Mouse (Mus musculus): ENCODE data around the gene Gcg.

Gcg gene

DNA sequence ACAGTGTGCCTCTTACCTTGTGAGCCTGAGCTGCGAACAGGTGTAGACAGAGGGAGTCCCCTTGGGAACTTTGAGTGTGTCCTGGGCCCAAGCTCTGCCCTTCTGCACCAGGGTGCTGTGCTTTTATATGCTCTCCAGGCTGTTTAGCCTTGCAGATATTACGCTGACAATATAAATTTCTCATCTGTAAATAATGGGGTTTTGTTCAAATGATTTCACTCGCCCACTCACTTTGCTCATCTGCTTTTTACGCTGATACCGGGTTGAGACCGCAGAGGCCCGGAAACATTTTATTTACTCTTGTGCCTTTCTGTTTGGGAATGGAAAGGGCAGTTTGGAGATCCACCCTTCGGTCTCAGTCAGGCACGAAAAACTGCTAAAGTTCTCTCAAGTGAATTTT is at the start of gene Gcg:
Gcg (minus strand) TSS at position 101 of the 400 bp plus-strand sequence.
- DNase-seq (ENCODE audit: low read depth, low spot score) = no peak

DNA sequence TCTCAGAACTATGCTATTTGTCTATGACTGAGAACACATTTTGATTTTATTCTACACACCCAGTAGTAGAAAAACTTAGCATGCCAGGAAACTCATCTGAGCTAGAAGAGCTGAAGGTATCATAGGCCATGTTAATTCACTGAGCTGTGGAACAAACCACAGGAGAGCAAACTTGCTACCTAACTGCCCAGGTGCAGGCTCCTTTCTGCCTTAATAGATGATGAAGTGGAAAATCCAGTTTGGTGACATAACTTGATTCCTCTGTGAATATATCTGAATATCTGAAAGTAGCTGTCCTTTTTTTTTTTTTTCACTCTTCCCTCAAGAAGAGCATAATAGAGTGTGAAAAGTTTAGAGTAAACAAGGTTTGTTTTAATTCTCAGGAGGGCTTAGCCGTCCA is 47.6 kb upstream of the Gcg start:
- DNase-seq (ENCODE audit: low read depth, low spot score) = no peak

DNA sequence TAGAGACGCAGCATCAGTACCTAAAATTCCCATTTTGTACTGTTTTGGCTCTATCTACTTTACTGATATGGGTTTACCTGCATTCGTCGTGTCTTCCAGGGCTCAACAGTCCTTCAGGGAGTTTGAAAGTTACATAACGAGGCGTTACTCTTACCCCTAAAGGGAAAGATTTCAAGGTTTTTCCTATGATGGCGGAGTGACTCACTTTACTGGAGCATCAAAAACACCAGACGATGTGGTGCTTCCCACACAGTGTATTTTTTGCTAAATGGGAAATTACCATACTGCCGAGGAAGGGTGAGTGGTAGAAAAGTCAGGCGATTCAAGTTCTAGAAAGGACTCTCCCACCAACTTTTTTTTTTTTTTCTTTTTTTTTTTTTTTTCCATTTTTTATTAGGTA is 42.9 kb upstream of the Gcg start:
- DNase-seq (ENCODE audit: low read depth, low spot score) = peak; percentile 88

DNA sequence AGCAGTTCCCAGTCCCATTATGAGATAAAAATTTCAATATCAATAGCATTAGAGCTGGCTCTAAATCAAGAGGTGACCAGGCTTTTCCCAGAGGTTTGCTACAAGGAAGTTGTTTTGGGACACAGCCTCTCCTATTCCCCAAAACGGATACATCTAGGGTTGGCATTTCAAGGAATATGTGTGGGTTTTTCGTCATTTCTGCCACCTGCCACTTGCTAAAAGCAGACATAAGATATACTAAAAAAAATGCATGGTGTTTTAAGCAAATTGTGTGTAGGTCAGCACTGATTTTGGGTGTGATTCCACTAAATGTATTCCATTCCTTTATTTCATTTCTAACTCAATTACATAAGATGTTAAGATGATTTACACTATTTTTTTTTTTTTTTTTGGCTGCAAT is 34.3 kb upstream of the Gcg start:
- peak; percentile 85 for DNase-seq (ENCODE audit: low read depth, low spot score)

DNA sequence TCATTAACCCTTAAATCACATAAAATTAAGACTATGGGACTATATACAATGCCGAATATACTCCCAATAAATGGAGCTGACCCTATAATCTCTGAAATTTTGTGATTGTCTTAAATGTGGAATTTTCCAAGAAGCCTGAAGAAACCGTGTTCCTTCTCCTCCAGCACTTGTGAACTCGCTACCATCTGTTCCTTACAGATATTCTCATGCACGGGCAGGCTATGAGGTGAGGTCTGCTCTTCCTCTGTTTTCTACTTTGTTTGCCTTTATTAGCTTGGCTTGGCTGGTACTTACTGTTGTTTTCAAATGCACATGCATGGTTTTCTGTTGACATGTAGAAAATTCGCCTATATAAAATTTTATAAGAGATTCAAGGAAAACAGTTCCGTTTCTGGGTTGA is 31.0 kb upstream of the Gcg start:
- DNase-seq (ENCODE audit: low read depth, low spot score) = peak; percentile 57

DNA sequence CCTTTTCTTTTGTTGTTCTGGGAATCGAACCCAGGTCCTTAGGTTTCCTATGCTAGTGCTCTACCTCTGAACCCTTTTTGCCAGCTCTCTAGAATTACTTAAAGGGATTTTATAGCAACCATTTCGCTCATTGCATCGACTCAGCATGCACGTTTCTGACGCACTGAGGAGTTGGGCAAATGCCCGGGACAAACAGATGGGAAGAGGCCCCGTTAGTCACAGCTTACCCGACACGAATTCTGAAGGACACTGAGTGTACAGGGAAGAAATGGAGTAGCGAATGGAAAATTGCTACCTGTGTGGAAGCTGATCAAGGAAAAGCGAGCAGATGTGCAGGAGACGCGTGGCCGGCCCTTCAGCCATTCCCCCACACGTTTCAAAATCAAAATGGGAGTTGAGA is 30.0 kb upstream of the Gcg start:
- DNase-seq (ENCODE audit: low read depth, low spot score) = peak; percentile 86

DNA sequence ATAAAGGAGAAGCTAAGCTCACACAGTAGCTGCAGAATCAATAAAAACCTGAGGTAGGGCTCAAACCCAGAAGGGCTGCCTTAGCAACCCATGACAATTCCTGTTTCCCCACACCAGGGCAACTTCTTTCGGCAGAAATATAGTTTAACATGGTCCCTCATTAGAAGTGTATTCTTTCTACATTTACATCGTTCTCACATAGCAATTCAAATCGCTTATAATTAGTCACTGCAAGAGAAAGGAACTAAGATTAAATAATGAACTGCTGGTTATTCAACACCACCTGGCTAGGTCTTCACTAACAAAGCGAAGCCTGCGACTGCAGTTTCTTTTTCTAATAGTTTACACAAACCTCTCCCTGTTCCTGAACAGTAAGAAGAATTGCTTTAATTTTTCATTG is 23.7 kb upstream of the Gcg start:
- no peak for DNase-seq (ENCODE audit: low read depth, low spot score)

DNA sequence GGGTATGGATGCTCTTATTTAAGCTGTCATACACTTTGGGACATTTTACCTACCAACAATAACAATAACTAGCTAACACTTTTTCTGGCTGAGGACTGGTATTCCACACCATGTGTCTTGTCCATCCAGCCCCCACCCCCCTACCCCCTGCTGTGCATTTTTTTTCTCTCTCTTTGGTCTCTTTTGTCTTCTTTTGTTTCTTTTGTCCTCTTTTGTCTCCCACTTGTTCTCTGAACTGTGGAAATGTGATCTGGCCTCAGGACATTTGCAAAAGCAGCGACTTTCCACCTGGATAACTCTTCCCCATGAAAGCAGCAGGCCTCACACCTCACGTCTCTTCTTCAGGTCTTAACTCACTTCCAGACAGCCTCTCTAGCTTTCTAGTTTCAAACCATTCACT is 23.0 kb upstream of the Gcg start:
- DNase-seq (ENCODE audit: low read depth, low spot score) = no peak

DNA sequence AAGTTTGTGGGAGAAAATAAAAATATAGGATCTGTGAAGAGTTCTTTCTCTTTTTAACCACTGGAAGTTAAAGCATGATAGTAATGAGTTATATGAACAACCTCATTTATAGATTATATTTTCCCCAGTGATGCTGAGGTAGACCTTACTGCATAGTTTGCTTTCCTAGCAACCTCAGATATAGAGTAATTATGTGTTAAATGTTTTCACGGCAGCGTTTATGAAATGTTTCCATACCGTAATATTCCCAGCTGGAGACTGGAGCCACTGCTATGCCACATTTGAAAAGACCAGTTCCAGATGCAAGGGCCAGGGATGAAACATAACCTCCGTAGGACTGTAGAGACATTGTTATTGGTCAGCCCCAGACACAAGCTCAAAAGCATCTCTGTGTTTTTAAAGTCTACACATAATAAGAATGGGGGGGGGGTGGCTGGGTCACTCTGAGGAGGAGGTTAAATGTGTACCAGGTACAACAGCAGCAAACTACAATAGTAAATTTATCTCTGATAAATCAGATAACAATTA is 20.9 kb upstream of the Gcg start:
- no peak for DNase-seq (ENCODE audit: low read depth, low spot score)

DNA sequence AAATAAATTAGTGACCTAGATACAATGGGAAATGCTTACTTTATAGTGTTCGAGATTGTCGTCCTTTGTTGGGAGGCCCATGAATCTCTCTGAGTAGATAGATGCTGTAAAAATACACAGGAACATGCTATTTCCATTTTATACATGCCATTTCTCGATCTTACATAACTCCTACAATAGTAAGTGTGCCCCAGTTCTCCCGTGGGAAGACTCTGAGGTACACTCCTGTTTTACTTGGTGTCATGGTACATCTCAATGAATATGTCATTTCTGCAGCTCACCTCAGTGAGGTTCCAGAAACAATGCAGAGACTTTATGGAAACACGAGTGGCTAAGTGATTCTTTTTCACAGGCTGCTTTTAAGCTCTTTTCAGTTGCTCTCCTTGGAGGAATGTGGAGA is 19.9 kb upstream of the Gcg start:
- peak; percentile 47 for DNase-seq (ENCODE audit: low read depth, low spot score)

DNA sequence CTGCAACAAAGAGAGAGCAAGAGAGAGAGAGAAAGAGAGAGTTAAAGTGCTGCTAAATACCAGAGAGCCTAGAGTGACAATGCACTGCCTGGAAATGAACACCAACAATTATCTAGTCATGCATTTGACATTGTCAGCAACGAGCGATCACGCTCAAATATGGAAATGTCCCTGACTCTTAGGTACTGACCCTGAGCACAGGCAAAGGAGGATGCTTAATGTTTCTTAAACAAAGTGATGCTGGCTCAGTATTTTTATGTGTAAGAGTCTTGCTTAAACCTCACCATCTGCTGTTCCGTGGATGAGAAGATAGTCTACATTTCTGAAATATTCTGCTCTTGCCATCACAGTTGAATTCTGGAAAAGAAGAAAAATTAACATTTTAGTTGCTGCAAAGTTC is 19.1 kb upstream of the Gcg start:
- peak; percentile 58 for DNase-seq (ENCODE audit: low read depth, low spot score)

DNA sequence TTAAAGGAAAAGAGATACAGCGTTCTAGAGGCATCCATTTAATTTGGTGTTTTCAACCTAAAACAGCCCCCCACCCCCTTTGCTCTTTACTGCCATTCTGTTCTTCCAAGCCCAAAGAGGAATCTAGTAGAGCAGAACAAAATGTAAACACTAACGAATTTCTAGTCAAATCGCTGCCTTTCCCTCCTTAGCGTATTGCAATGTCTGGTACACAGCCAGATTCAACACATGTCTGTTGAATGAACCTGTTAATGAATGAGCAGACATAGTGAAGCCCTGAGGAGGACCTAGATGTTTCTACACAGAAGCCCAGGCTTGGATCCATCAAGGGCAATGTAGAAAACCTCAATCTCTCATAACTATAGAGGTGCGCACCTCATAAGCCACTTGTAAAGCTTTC is 15.4 kb upstream of the Gcg start:
- no peak for DNase-seq (ENCODE audit: low read depth, low spot score)

DNA sequence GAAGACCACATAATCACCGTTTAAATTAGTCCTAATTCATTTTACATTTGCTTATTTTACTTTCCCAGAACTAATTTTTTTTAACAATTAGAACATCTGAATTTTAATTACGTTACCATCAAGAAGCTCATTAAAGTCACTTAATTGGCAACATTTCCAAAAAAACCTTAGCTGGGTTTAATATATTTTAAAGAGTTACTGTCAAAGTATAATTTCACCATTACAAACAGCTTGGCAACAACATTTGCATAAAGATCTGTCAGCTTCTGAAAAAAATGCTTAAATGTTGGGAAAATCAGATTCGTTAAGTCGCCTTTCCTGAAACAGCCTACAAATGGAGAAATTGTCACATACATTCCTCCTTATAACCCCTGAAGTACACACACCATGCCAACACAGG is 14.6 kb upstream of the Gcg start:
- DNase-seq (ENCODE audit: low read depth, low spot score) = no peak

DNA sequence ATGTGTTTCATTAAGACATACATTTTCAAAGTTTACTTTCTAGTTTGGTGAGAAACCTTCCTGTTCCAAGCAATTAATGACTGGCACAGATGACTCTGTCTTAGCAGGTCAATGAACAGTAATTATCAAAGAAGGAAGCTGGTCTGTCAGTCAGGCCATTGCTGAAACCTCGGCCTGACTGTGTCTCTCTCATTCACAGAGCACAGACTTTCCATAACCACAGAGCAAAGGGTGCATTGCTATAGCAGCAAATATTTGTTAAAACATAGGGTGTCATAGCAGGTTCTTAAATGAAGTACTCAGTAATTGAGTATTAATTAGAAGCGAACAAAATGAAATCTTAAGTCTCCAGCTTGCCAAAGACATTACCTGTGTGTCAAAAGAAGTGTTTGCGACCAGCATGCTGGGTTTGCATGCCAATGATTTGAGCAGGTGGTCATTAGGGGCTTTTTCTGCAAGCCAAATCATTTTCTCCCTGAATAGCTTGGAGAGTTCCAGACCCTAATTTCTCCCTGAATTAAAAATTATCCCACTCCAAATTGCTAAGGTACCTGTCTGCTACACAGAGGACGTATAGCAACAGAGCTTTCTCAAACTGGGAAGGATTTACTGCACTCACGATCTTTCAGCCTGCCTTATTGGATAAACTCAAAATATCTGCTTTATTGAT is 14.0 kb upstream of the Gcg start:
- no peak for DNase-seq (ENCODE audit: low read depth, low spot score)

DNA sequence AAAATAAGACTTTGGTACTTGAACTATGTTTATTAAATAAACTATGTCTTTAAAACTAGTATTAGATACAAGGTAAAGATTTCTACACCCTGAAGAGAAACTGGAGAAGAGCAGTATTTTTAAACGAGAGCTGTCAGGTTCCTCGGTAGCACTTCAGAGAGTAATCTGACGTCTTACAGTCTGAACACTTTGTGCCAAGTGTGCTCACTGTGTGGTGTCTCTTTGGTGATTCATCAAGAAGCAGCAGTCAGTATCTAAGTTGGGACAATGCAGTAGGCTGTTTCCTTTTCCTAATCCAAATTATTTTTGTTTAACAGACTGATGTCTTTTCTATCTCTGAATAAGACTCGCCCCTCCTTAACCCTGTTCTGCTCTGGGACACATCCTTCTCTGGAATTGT is 12.0 kb upstream of the Gcg start:
- DNase-seq (ENCODE audit: low read depth, low spot score) = peak; percentile 86

DNA sequence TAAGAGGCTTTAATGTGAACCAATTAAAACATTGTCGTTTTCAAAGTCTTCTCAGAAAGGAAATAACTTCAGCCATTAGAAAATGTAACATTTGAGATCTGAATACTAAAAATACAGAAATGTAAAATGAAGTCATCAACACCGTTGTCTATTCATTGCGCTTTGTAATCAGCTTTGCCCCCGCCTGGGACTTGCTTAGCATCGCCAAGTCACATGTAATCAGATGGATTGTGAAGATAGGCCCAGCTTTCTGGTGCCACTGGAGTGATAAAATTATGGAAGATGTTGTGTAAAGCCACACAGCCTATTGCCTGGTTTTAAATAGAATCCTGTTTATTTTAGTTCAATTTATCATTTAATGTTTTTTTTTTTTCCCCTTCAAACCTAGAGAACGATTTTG is 6.4 kb upstream of the Gcg start:
- peak; percentile 41 for DNase-seq (ENCODE audit: low read depth, low spot score)

DNA sequence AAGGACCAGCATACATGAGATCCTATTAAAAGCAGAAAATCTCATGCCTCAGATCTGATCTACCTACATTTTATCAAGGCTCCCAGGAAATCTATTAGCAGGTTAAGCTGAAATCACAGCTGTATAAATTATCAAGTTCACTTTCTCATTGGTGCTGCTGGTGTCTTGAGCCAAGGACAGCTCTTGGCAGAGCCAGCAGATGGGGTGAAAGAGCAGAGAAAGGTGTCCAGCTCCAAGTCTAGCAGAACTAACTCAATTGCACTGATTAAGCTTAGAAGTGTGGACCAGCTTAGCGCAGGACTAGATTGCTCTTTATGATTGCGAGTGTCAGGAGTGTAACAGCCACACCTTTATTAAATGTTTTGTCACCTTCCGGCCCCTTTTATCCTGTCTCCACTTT is 1.5 kb upstream of the Gcg start:
- DNase-seq (ENCODE audit: low read depth, low spot score) = peak; percentile 33

DNA sequence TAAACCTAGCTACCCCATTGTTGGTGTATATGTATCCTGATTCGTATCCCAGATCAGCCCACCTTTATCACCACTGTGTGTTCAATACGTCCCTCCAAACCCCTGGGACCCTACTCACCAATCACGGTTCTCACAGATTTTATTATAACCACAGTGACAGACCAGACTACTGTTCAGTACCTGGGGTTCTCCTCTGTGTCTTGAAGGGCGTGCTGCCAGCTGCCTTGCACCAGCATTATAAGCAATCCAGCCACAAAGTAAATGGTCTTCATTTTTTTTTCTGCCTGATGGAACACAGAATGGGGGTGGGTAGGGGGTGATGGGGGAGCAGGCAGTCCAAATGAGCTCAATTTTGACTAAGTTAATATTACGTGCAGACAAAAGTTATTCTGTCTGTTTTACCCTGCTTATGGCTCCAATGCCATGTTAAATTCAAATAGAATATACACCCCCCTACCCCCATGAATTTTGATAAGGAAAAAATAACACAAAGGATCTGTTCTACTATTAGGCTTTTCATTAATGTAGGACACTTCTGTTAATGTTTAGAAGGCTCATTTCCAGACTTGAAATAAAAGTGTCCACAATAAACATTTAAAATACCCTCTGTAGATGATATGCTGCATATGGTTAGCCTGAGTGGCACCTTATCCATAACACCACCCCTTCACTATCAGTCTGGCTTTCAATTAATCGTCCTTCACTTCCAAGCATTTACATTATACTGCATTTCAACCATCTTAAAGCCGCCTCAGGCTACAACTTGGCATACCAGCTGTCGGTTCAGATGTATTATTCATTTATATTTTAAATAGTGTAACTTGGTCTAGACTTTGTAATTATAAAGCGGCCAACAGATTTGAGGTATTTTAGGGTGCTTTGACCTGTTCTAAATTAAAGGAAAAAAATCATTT is 2.9 kb downstream of the Gcg start:
- no peak for DNase-seq (ENCODE audit: low read depth, low spot score)

DNA sequence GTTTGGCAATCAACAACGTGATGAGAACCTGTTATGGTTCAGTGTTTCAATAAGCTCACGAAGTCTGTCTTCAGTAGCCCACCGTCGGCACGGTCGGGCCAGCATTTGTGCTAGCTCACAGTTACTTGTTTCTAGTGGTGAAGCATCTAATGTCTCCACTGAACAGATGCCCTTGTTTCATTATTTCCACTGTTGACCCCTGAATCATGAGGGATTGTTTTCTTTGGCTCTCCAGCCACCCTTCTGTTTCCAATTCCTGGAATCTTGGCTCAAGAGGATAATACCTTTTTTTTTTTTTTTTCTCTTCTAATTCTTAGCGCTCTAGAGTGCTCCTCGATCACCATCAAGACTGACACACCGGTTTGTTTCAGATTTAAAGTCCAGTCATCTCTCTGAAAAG is 13.9 kb downstream of the Gcg start:
- no peak for DNase-seq (ENCODE audit: low read depth, low spot score)

DNA sequence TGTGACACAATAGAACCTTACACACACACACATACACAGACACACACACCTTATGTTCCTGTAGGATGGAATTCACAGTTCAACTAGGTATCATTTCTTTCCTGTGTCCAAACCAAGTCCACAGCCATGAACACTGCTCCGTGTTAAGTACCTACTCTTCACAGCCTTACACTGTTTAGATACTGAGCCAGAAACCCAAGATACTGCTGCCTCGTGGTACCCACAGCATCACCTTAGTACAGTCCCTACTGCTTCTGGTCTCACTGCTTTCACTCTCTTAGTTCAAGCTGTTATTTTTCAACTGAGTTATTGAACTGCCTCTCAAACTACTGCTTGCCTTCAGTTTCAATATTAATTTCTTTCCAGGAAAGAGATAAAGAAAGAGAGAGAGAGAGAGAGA is 20.2 kb downstream of the Gcg start:
- no peak for DNase-seq (ENCODE audit: low read depth, low spot score)

DNA sequence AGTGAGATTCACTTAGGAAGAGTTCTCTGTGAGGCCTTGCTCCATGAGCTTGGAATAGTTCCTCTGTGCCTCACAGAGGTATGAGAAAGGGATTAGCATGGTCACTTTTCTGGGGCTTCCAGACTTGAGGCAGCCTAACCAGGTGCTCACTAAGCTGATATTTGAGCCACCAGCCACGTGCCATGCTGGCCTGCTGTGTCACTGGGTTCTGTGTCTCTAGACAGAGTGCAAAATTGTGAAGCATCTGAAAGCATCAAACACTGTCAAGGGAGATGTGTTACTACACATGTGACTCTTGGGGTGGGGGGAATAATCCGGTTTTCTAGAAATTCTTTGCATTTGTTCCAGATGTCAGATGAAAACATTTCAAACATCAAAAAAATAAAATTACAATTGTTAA is 21.3 kb downstream of the Gcg start:
- no peak for DNase-seq (ENCODE audit: low read depth, low spot score)

DNA sequence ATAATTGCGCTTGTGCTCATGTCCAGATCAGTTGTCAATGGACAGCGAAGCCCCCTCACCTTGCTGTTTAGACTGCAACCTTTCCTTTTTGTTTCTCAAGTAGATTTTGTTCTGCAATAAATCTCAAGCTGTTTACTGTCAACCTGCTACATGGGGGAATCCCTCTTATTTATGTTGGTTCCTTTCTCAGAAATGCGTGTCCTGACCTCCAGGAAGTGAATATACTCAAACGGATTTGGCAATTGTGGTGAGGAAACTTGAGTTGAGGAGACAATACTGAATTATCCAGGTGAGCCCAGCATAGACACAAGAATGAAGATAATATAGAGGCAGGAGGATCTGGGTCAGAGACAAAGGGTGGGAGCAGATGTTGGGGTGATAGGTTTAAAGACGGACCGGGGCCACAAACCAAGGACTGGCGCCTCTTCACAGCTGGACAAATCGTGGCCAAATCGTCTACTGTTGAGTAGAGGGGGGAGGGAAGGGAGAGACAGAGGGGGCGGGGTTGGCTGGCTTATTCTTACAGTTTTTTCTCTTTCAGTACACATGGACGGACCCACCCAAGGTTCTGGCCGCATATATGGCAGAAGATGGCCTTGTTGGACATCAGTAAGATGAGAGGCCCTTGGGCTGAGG is 22.5 kb downstream of the Gcg start:
- DNase-seq (ENCODE audit: low read depth, low spot score) = no peak

Data from brain, adult 2 months (tissue).